Mouse (Mus musculus) heart, postnatal 0 days (tissue): ENCODE measurements around the gene Sec11a.

Experiments used
- CTCF ChIP-seq: IDR thresholded peaks from 2 replicates; pipeline ENCODE4 v1.5.1; 2016; ENCODE audit warnings: antibody characterized with exemption, control low read depth, low read depth
- EP300 ChIP-seq: IDR thresholded peaks from 2 replicates; pipeline ENCODE4 v1.6.1; 2016; ENCODE audit warnings: antibody characterized with exemption, low read depth

- TF ChIP-seq CTCF, result no peak
- TF ChIP-seq EP300, result no peak
Observed at GRCm38 (mm10) chr7:80919647-80920008, 28.0 kb downstream of the Sec11a start.
